ENCODE assay signal across 8 mouse cellular contexts in the genomic region with DNA sequence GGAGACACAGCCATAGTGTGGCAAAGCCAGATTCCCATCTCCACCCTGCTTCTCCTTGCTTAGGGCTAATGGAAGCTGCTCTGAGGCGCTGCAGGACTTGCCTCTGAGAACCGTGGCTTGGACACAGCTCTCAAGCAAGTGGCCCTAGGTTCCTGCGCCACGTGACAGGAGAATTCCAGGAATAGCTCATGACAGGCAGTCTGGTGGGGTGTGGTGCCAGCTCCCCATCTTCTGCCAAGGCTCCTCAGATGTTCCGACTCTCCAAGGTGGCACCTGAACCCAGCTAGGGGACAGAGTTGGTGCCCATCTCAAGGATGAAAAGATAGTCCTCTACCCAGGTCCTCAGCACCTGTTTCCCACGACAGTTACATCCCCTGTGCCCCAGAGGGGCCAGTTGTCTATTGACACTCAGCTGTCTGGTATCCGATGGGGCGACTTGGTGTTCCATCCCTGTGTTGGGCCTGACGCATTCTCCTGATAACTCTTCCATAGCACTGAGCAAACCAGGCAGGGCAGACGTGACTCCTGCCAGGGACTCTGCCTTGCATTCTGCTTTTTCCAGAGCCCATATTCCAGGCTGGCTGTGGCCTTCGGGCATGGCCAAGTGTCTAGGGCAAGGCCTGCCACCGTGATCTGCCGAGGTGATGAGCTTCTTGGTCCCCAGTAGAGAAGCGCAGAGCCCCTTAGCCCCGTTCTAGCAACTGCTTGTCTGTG. TPM values are rescaled to one million over a fixed set of nuclear protein-coding genes. Genes with fewer than 3 reads are reported as not detected.
DNase-seq lines count a peak whose midpoint lies in the region; ATAC-seq and TF ChIP-seq lines count a peak whose summit lies in the region.

No protein-coding gene starts in this region.

- H3K4me2 ChIP-seq in liver, embryonic 11.5 days, result no peak overlapping the region
- no peak overlapping the region for H3K4me2 ChIP-seq in midbrain, embryonic 15.5 days

- DNase-seq in liver, adult 2 months (ENCODE audit: extremely low read depth, low read depth, low spot score), result no peak
- no peak for DNase-seq in liver, embryonic 11.5 days (ENCODE audit: low spot score)
- peak; percentile 87 to 88 for DNase-seq in cerebellum, postnatal 10 days
- DNase-seq in heart, adult 2 months, result peak; percentile 66 to 78
- DNase-seq in spleen, adult 18-20 months, result no peak
- no peak for DNase-seq in adrenal gland, postnatal 36 days
- DNase-seq in frontal cortex, postnatal 10 days (ENCODE audit: low spot score in 2 of 2), result no peak

- ATAC-seq in liver, embryonic 11.5 days (replicated peaks; ENCODE audit: low FRiP score), result no peak
- ATAC-seq in midbrain, embryonic 15.5 days (replicated peaks), result no peak

- TF ChIP-seq CTCF in liver, adult 2 months (IDR thresholded peaks at IDR 0.05; ENCODE audit: low read depth, low read length), result no peak
- no peak for TF ChIP-seq CTCF in heart, adult 2 months (IDR thresholded peaks at IDR 0.05)

- no peaks in the 10 kb centered on the region for H3K27me3 ChIP-seq in liver, adult 2 months (ENCODE audit: control insufficient read depth, insufficient read depth, low read length)
- H3K27me3 ChIP-seq in liver, embryonic 11.5 days (replicated peaks; ENCODE audit: control insufficient read depth, insufficient read depth, low read length), result no peaks in the 10 kb centered on the region
- H3K27me3 ChIP-seq in heart, adult 2 months (ENCODE audit: control insufficient read depth, insufficient read depth, low read length), result no peaks in the 10 kb centered on the region
- no peaks in the 10 kb centered on the region; the same call in 1 of the 2 replicates for H3K27me3 ChIP-seq in midbrain, embryonic 15.5 days (replicated peaks)

- peaks cover 11% of the 10 kb centered on the region; the same call in 1 of the 2 replicates for H3K79me2 ChIP-seq in liver, adult 2 months (ENCODE audit: control insufficient read depth, insufficient read depth, low read length)
- no peaks in the 10 kb centered on the region for H3K79me2 ChIP-seq in heart, adult 2 months (replicated peaks; ENCODE audit: control insufficient read depth, insufficient read depth, low read length)

- 74% methylated on average over 15 of the region's 15 CpGs for WGBS in liver, adult 2 months
- WGBS in liver, embryonic 11.5 days, result 80% methylated on average over 15 of the region's 15 CpGs
- 30% methylated on average over 15 of the region's 15 CpGs for WGBS in heart, adult 2 months
- 86% methylated on average over 15 of the region's 15 CpGs for WGBS in midbrain, embryonic 15.5 days

- TF ChIP-seq POLR2A in liver, adult 2 months (IDR thresholded peaks at IDR 0.05; ENCODE audit: extremely low read depth, insufficient read depth, low read length), result no peak
- TF ChIP-seq POLR2A in heart, adult 2 months (IDR thresholded peaks at IDR 0.05; ENCODE audit: insufficient read depth, low read depth, low read length), result 0 out of 2 replicates have a peak, but pooled peaks have one; percentile 35

- no peak overlapping the region for H3K4me3 ChIP-seq in liver, adult 2 months (ENCODE audit: insufficient read depth, low read depth, low read length)
- no peak overlapping the region for H3K4me3 ChIP-seq in liver, embryonic 11.5 days (ENCODE audit: low read depth, low read length)
- no peak overlapping the region for H3K4me3 ChIP-seq in heart, adult 2 months
- no peak overlapping the region for H3K4me3 ChIP-seq in midbrain, embryonic 15.5 days

- peaks cover 2% of the 10 kb centered on the region; the same call in 1 of the 2 replicates for H3K4me1 ChIP-seq in liver, adult 2 months (ENCODE audit: control insufficient read depth, insufficient read depth, low read length)
- peaks cover 25% of the 10 kb centered on the region for H3K4me1 ChIP-seq in liver, embryonic 11.5 days (replicated peaks; ENCODE audit: control insufficient read depth, insufficient read depth, low read length)
- H3K4me1 ChIP-seq in heart, adult 2 months (ENCODE audit: control insufficient read depth, insufficient read depth, low read length), result peaks cover 50% of the 10 kb centered on the region
- peaks cover 33% of the 10 kb centered on the region for H3K4me1 ChIP-seq in midbrain, embryonic 15.5 days

- no peaks in the 10 kb centered on the region for H3K9me3 ChIP-seq in liver, embryonic 11.5 days (ENCODE audit: control insufficient read depth, low read length)
- no peaks in the 10 kb centered on the region for H3K9me3 ChIP-seq in midbrain, embryonic 15.5 days

- no peak overlapping the region for H3K9ac ChIP-seq in liver, adult 2 months (ENCODE audit: low read depth, low read length)
- H3K9ac ChIP-seq in liver, embryonic 11.5 days (ENCODE audit: low read depth, low read length), result no peak overlapping the region
- 0 out of 2 replicates have a peak overlapping the region, but pooled peaks have one; percentile 15 for H3K9ac ChIP-seq in heart, adult 2 months (ENCODE audit: low read depth, low read length)
- no peak overlapping the region for H3K9ac ChIP-seq in midbrain, embryonic 15.5 days

- 0 out of 2 replicates have a peak, but pooled peaks cover 3% of the 10 kb centered on the region for H3K36me3 ChIP-seq in liver, adult 2 months (ENCODE audit: control insufficient read depth, insufficient read depth, low read length)
- H3K36me3 ChIP-seq in liver, embryonic 11.5 days (ENCODE audit: control insufficient read depth, insufficient read depth, low read length), result no peaks in the 10 kb centered on the region
- peaks cover 9% of the 10 kb centered on the region for H3K36me3 ChIP-seq in heart, adult 2 months (ENCODE audit: control insufficient read depth, insufficient read depth, low read length)
- no peaks in the 10 kb centered on the region for H3K36me3 ChIP-seq in midbrain, embryonic 15.5 days (replicated peaks)

- peak overlapping the region; percentile 33 for H3K27ac ChIP-seq in liver, adult 2 months (replicated peaks; ENCODE audit: insufficient read depth, low read depth, low read length)
- no peak overlapping the region for H3K27ac ChIP-seq in liver, embryonic 11.5 days (ENCODE audit: low read depth, low read length)
- H3K27ac ChIP-seq in heart, adult 2 months, result peak overlapping the region; percentile 90
- peak overlapping the region; percentile 35 for H3K27ac ChIP-seq in midbrain, embryonic 15.5 days

- TF ChIP-seq EP300 in heart, adult 2 months (IDR thresholded peaks at IDR 0.05; ENCODE audit: insufficient read depth, low read depth, low read length), result no peak

- intact Hi-C loops in heart, adult 2 months (cut with DNase I), result loop anchor here (5.0 kb wide), 1 partner anchor 35 kb away; no protein-coding TSS in a partner anchor

RNA-seq across cellular contexts. Expression of a gene that starts 54.9 kb away (rescaled TPM):
- 28.2 and 28.3 TPM in 2 replicates for total RNA-seq in liver, adult 2 months (2014; rRNA removed)
- 54.7 and 60.0 TPM in 2 replicates for polyA plus RNA-seq in liver, adult 2 months (2012; rRNA removed)
- polyA plus RNA-seq in liver, embryonic 11.5 days (2014; fragmentation: Nextera tagmentation; extraction: Ambion mirVana), result 24.9 and 26.7 TPM in 2 replicates
- 10 to 100 TPM; 19.7 to 22.7 TPM for total RNA-seq in heart, adult 2 months (2021)
- polyA plus RNA-seq in heart, adult 2 months (2012; rRNA removed), result 46.2 and 46.7 TPM in 2 replicates
- 40.4 and 42.5 TPM in 2 replicates for polyA plus RNA-seq in midbrain, embryonic 15.5 days (2015; fragmentation: Nextera tagmentation; extraction: Ambion mirVana)
- total RNA-seq in adrenal gland, postnatal 36 days (2021), result 10 to 100 TPM; 19.3 to 30.3 TPM

Comparison
In these comparisons a context has a peak if more than half of its experiments do, and no peak if none do; other contexts are left out.
1. DNase-seq: peak in cerebellum, postnatal 10 days (2 of 2) and heart, adult 2 months (2 of 2); none in liver, adult 2 months (single experiment), liver, embryonic 11.5 days (single experiment), spleen, adult 18-20 months (0 of 2), adrenal gland, postnatal 36 days (0 of 2) and frontal cortex, postnatal 10 days (0 of 2).